Mouse (Mus musculus): Measurements from ENCODE around the gene Ncapd2.

DNA sequence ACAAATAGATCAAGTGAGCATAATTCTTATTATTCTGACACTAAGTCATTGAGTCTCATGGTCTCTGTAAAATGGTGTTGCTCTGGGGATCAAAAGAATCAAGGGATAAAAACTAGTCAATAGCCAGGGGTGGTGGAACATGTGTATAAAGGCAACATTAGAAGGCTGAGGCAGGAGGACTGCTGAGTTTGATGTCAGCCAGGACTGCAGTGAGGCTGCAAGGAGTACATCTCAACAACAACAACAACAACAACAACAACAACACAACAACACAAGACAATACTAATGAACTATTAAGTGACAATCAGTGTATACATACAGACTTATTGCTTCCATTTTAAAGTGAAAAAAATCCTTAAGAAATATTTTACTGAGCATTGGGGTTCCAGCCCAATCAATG, 685 bp downstream of the Ncapd2 start:
- TF ChIP-seq CTCF (IDR thresholded peaks at IDR 0.05; ENCODE audit: extremely low read depth, insufficient read length, insufficient replicate concordance, low read depth, low read length): no peak
- no peak for TF ChIP-seq POLR2A (IDR thresholded peaks at IDR 0.05; ENCODE audit: low read depth, low read length)

Data from small intestine, adult 2 months (tissue).